Mouse (Mus musculus) testis, postnatal 10 days (tissue): Measurements from ENCODE around the gene Gm20388.

ENCODE experiments used
- DNase-seq: peaks from one replicate; pipeline ENCODE4 v3.0.0; 2021; ENCODE audit warnings: low spot score

Gm20388 gene

DNA sequence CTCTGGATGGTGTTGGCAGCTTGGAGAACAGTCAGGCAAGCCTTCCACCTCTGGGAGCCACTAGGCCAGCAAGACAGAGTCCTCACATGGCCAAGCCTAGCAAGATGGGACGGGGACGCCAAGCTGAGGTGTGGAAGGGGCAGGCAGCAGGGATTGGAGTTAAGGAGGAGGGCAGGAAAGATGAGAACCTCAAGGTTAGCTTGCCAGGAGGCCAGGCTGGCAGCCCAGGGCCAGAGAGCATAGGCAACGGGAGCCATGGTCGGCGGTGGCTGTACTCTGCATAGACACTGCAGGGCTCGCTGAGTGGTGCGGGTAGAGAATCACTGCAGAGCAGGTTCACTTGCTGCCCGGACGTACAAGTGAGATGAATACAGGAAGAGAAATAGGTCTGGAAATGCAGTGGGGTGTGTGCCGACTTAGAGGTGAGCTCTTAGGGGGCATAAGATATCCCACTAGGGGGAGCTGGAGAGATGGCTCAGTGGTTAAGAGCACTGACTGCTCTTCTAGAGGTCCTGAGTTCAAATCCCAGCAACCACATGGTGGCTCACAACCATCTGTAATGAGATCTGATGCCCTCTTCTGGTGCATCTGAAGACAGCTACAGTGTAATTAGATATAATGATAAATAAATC lies 731.5 kb downstream of the Gm20388 start:
- DNase-seq = no peak

DNA sequence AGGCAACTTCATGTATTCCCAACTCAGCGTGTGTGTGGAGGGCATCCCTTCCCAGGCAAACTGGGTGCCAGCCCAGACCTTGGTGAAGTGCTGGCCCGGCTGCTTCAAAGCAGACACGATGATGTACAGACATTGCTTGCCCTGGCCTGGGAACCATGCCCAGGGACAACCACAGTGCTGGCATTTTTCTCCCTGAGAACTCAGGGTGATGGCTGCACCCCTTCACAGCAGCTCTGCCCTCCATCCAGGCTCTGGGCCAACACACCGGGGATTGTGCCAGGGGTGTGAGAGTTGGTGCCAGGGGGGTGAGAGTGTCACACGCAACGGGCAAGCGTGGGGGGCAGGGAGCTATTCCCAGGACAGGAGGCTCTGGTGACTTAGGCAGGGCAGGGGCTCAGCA lies 734.0 kb downstream of the Gm20388 start:
- peak; percentile 76 for DNase-seq

DNA sequence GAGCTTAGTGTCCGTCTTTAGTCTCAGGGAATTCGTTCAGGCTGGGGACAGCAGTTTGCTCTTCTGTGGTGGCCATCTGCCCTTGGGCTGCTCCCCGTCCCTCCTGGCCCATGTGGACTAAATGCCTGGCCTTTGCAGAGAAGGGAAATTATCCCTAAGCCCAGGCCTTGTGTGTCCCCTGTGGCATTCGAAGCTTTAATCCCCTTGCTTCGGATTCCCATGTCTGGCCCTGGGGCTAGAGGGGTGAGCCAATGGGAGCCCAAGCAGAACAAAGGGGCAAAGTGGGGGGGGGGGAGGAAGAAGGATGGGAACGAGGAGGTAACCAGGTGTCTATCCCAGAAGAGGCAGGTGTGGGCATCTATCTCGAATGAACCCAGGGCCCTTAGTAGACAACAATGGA lies 736.9 kb downstream of the Gm20388 start, which contains the start of gene 1190005I06Rik:
1190005I06Rik (minus strand) TSS at position 101 of the 400 bp plus-strand sequence.
- DNase-seq = no peak

DNA sequence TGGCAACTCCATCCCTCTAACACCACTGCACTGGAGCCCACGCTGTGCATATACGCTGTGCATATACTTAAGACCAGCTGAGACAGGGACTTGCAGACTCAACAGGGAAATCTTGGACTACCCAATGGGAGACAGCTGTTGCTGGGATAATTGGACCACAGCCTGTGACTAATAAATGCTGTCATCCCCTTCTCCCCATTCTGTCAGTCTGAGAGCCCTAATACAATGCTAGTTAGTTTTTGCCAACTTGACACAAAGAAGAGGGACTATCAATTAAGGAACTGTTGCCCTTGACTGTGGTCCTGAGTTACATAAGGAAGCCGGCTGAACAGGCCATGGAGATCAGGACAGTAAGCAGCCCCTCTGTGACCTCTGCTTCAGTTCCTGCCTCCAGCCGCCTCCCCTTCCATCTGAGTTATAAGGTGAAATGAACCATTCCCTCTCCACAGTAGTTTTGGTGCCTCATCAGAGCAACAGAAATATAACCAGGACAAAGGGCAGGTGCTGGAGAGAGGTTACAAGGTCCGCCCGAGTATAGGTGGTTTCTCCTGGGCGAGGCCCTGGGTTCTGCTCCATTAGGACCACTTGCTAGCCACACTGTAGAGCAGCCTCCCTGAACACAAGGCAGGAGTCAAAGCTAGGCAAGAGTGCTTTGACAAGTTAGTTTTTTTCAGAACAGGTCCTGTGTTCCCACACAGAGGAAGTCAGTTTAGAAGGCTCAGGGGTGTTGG lies 745.8 kb downstream of the Gm20388 start:
- no peak for DNase-seq

DNA sequence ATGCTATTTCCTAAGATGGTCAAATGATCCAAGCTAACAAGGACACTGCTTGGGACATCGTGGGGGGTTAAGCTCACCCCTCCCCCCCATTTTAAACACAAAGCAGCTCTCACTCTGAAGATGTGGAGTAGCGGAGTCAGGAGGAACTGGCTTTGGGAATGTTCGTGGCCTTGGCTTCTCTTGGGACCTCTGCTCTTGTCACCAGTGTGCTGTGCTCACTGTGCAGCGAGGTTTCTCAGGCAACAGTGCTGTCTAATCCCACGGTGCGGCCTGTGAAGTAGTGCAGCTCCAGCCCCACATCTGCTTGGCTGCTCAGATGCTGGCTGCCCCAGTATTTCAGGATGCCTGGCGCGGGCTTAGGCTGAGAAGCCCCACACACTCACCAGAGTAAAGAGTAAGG lies 746.8 kb downstream of the Gm20388 start:
- no peak for DNase-seq

DNA sequence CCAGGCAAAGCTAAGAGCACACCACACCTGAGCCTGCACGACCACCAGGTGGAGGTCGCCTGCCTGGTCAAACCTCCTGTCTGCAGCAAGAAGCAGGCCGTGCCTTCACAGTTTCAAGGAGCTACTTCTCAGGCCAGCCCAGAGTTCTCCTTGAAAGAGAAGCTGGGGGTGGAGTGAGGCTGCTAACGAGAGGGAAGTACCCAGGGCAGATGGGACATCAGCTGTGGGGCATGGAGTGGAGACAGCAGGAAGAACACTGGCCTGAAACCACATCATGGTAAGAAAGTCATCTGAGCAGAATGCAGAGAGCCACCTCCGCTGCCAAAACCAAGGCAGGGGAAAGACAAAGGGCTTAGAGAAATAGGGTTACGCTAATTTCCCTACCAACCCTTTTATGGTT lies 753.9 kb downstream of the Gm20388 start:
- DNase-seq = no peak

DNA sequence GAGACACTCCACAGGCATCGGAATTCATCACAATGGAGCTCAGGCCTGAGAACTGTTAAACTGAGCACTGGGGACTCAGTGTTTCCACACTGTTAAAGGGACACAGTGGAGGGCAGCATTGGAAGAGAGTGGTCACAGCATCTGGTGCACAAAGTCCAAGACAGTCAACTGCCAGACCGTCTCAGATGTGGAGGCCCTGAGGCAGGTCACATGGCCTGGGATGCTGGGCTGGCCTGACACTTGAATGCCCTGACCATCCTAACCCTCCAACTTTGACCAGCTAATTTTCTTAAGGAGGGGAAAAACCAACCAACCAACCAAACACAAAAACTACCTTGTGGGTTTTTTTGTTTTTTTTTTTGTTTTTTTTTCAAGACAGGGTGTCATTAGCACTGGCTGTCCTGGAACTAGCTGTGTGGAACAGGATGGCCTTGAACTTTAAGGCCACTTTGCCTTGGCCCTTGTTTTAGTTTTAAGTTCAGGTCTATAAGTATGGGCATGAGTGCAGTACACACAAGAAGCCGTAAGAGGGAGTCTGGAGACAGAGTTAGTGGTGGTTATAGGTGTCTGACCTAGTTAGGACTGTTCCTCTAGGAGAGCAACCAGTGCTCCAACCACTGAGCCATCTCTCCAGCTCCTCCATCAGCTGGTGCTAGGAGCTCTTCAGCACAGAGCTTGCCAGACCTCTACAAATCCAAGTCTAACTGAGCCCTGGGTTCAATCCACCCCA lies 755.2 kb downstream of the Gm20388 start:
- DNase-seq = no peak

DNA sequence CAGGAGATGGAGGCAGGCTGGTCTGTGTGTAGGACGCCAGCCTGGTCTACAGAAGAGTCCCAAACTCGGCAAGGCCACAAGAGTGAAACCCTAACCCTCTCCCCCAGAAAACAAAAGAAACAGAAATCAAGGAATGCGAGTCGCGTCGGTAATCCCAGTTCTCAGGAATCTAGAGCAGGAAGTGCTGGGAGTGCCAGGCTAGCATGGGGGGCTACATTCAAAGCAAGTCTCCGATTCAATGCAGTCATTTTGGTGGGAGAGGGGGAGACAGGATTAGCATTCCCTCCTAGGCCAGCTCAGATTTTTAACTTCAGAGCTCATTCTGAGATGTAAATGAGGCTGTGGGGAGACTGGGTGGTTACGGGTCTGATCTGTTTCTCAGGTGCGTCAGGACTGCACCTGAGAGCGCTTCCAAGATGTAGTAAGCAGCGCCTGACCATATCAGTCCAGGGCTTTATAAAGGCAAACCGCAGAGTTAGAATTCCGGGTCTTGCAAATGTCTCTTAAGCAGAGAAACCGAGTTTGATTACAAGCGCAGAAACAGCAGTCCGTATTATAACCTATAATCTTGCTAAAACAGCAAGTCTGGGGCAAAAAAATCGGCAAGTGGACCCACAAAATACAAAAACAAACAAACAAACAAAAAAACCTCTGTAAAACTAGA lies 756.3 kb downstream of the Gm20388 start:
- no peak for DNase-seq

DNA sequence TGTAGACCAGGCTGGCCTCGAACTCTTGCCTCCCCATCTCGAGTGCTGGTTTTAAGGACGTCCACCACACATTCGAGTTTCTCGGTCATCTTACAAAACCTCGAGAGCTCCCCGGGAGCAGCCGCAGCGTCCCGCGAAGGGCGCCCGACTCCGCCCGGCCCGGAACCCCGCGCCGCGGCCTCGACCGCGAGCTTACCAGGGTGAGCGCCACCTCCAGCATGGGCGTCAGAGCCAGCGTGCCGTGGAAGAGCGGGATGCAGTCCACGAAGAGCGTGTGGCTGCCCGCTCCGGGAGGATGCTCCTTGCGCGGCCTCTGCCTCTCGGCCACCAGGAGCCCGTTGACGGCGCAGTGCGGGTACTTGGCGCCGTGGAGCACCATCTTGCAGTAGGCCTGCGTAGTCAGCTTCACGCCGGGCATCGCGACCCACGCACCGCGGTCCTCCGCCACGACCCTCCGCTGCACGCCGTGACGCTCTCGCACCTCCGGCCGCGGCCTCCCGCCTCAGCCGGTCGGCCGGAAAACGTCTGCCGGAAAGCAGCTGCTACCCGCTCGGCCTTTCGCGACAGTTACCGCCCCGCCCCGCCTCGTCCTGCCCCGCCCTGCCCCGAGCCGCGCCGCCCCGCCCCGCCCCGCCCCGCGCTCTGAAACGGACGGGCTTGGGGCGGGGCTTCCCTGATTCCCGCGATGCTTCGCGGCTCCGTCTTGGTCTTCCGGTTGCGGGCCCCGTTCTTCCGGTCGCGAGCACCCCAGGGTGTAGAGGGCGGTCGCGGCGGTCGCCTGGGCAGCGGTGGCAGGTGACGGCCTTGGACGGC lies 757.1 kb downstream of the Gm20388 start, which contains the start of the genes Gm27021 and Cox4i1:
Gm27021 (minus strand) TSS at position 519 of the 813 bp plus-strand sequence.
Cox4i1 (plus strand) TSS at position 662 of the 813 bp plus-strand sequence.
- peak; percentile 98 for DNase-seq

DNA sequence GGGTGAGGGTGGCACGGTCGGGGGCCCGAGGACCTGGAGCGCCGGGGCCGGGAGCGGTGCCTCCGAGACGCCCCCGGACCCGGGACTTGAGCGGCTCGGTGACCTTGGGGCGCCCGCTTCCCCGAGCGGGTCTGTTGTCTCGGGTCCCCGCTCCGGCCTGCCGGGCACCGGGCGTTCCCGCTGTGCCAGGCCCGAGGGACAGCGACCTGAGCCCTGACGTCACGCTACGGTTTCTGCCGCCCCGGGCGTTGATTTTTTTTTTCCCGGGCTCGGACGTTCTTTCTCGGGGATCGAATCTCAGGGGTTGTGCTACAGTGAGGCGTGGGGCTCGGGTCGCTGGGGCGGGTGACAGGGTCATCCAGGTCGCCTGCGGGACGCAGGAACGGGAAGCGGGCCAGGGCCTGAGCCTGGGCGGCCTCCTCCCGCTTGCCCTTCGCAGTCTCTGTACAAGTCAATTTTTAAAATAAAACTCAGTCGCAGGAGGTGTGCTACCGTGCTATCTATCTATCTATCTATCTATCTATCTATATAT lies 757.8 kb downstream of the Gm20388 start, which contains the start of gene Emc8:
Emc8 (minus strand) TSS at position 200 of the 532 bp plus-strand sequence.
- DNase-seq = peak; percentile 73

DNA sequence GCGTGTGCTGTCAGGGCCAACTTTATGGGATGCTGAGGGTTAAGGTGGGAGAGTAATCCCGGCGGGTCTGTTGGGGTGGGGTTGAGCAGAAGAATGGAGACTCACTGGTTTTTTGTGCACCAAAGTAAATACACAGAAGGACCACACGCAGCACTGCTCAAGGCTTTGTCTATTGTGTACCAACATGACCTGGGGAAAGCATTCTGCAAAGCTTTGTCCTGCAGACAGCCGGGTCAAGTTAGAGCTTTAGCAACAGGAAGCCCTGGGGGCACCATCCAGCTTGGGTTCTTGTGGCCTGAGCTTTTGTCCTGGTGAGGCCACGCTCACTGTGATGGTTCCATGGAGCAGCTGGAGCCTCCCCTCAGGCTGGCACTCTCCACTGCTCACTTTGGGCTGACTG lies 761.1 kb downstream of the Gm20388 start:
- no peak for DNase-seq

DNA sequence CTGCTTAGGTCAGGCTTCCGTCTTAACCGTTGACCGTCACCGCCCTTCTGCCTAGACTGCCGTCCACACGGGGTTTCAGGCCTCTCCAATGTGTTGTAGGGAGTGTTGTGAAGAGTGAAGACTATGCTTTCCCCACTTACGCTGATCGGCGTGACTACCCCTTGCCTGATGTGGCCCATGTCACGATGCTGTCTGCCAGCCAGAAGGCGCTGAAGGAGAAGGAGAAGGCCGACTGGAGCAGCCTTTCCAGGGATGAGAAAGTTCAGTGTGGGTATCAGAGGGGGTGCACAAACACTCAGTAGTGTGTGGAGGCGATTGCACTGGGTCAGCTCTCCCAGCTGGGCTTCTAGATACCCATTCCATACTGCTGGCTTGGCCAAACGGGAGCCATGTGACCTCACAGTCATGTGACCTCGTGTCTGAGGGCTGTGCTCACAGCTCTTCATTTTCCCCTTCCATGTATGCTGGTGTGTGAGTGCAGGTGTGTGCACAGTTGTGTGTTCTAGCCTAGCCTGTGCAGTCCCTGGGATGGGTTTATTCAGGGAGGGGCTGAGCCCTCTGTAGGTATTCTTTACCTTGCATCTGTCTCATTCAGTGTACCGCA lies 762.1 kb downstream of the Gm20388 start:
- DNase-seq = no peak

DNA sequence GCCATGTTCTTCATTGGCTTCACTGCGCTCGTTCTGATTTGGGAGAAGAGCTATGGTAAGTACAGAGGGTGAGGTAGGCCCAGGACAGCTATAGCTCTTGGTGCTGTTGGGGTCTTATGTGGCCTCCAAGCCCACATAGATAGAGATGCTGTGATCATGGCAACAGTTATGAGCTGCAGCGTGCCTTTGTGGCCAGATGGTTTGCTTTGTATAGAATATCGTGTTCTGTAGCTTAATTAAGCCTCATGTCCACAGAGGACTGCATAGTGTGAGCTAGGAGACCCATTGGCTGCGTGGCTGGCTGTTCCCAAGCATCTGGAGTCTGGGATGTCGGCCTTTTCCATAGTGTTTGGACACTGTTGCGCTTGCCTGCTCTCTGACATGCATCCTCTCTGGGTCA lies 762.7 kb downstream of the Gm20388 start:
- DNase-seq = no peak

DNA sequence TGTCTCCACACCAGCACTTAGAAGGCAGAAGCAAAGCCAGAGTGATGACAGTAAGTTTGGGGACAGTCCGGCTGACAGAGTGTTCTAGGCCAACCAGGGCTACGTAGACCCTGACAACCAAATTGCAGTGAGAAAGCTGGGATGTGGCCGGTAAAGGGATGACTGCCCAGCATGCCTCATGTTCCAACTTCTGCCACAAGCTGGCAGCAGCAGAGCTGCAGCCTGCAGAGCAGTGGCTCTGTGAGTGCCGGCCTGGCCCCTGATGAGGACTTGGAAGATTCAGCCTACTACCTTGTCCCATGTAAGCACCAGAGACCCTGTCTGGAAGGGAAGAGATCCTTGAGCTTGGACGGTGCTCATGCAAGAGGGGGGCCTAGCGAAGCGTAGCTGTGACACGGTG lies 765.1 kb downstream of the Gm20388 start:
- DNase-seq = no peak

DNA sequence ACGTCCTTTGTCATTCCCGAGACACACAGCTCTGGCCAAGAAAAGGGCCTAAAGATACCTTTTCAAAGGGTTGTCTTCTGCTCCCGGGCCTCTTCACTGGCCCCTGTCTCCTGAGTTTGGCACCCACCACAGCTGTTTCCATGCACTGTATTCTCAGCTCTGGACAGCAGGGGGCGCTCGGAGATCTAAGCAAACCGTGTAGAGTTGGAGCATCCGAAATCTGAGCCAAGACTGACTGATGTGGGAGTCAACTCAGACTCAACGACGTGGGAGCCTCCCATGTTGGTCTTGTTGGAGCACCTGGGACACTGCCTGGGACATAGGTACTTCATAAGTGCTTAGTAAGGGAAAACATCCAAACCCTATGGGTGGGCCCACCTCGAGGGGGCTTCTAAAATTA lies 767.8 kb downstream of the Gm20388 start:
- DNase-seq = peak; percentile 95

DNA sequence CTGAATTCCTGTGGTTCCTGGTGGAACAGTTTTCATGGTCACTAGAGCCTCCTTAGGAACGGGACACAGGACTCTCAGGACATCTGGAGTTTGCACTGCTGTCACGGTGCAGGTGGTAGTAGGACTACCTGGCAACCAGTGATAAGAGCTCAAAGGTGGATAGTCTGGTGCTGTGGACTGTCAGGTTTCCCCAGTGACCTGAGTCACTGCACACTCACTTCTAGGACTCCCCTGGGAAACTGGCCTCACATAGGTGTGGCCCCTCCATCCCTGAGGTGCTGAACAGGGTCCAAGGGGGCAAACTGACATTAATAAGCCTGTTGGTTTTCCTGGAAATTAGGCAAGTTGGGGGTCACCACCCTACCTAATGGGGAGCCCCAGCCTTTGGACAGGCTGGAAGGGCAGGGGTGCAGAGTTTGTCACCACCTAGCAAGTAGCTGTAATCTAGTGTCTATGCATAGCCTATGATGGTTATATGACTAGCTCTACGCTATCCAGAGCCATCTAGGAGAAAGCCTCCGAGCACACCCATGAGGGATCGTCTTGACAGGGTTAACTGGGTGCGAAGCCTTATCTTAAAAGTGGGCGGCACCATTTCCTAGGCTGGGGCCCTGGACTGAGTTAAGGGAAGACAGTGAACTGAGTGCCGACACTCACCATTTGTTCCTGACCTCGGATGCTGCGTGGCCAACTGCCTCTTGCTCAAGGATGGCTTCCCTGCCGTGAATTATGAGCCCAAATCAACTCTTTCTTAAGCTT lies 769.2 kb downstream of the Gm20388 start:
- DNase-seq = no peak

DNA sequence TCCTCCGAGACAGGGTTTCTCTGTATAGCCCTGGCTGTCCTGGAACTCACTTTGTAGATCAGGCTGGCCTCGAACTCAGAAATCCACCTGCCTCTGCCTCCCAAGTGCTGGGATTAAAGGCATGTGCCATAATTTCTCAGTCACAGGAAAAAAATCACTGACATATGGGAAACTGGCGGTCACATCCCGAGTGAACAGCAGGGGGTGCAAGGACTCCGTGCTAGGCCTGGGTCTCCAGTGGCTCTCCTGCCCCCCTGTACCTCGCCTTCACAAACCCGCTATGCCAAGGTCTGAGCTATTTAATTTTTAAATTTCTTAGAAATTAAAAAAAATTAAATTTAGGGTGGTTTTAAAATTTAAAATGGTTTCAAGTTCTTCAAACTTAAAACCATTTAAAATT lies 769.8 kb downstream of the Gm20388 start:
- DNase-seq = peak; percentile 76

DNA sequence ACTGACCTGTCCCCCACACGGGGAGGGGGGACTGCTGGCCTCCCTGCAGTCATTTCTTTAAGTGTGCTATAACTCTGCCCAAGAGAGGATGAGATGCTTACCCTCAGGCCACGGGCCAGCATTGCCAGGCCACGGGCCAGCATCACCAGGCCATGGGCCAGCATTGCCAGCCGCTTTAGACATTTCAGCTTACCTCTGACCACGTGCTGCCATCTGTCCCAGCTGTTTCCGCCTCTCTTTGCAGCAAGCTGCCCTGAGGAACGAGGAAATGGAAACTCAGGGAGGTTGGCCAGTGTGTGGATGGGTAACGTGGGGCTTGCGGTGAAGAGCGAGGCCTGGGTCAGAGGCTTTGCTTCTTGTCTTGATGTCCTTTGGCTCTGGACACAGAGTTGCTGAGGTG lies 770.5 kb downstream of the Gm20388 start:
- DNase-seq = no peak

DNA sequence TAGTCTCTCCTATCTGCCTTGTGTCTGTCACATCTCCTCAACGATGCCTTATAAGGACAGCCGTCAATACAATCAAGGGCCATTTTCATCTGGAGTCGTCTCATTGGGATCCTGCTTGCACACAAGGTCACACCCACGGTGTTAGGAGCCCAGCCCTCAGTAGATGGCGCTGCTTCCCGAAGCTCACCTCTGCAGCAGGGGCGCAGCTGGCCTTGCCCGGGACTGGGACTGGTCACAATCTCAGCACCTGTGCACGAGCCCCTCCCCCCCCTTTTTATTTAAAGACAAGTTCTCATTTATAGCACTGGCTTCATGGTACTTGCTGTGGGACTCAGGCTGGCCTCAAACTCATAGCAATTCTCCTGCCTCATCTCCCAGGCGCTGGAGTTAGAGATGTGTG lies 773.0 kb downstream of the Gm20388 start:
- DNase-seq = peak; percentile 85

DNA sequence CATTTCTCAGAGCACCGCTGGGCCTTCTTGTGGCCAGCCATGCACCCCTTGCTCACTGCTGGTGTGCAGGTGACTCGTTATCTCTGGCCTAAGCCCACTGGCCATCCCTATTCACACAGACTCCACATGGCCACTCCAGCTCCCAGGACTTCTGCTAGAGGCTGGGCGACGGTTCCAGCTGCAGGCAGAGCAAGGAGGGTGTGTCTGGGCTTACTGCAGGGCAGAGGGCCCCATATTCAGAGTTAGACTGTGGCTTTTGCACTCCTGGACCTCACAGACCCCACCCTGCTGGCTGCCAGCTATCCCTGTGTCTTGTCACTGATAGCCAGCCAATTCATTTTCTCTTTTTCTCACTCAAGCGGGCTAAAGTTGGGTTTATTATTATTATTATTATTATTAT lies 773.4 kb downstream of the Gm20388 start:
- DNase-seq = no peak
